Mouse (Mus musculus): ENCODE data around the gene Olfr368.

GRCm38 (mm10) chr2:37333321-37333720, 7.0 kb downstream of the Olfr368 start:
- TF ChIP-seq POLR2A (IDR thresholded peaks at IDR 0.05; ENCODE audit: extremely low read depth, insufficient read depth, low read length), result no peak
- no peak for TF ChIP-seq CTCF (IDR thresholded peaks at IDR 0.05; ENCODE audit: low read depth, low read length)
